Mouse (Mus musculus): ENCODE measurements around the gene Pex16.

DNA sequence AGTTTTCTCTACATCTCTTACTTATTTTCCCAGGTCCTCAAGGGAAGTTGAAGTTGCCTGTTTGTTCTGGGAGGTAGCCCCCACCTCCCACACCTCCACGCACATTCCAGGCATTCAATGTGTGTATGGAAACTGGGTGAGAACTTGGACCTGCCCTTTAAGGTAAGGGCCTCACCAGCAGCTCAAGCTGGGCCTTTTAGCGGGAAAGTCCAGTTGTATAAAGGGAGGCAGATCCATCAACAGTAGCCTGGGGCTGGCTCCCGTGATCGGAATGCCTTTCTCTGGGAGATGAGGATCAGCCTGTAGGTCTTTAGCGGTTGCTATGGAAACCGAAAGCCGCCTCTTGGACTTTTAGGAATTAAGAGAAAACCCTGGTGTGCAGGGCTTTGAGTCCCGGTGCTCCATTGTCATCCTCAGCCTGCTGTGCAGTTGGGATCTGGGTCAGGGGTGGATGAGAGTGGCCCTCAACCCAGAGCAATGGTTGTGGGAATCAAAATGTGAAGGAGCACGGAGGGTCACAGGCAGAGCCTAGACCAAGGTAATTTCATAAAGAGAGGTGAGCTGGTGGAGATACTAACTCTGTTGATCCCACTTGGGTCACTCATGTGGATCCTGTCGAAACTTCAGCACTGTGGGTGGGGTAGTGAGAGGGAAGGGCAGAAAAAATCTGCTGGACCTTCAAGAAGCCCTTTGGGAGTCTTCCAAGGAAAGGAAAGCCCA is 2.3 kb upstream of the Pex16 start:
- TF ChIP-seq GATA1 (IDR thresholded peaks at IDR 0.05; ENCODE audit: borderline replicate concordance, low read length) (no peak), FLI1 (IDR thresholded peaks at IDR 0.05; ENCODE audit: low read length) (no peak)

All from megakaryocyte, embryonic 14.5 days (primary cell).